Mouse (Mus musculus): ENCODE measurements at regions not wholly inside any gene's neighbourhood (a gene's known extent, or its start where the extent isn't known, plus 50 kb on each side); places are given as distances from the start of the nearest gene placed in this dataset.

- no peaks in the 10 kb centered on the region for H3K36me3 ChIP-seq (ENCODE audit: control insufficient read depth, insufficient read depth)
- H3K27ac ChIP-seq (ENCODE audit: low read length), result no peak overlapping the region
- H3K4me2 ChIP-seq (ENCODE audit: low read depth, low read length), result no peak overlapping the region
- H3K9me3 ChIP-seq (replicated peaks; ENCODE audit: control insufficient read depth, low read length), result no peaks in the 10 kb centered on the region
- H3K4me1 ChIP-seq (ENCODE audit: control insufficient read depth, low read depth, low read length), result no peaks in the 10 kb centered on the region
- 14% methylated on average over 4 of the region's 4 CpGs for WGBS (ENCODE audit: insufficient replicate concordance)
- H3K27me3 ChIP-seq (ENCODE audit: control insufficient read depth, insufficient read depth, low read depth, low read length), result no peaks in the 10 kb centered on the region
- H3K4me3 ChIP-seq (ENCODE audit: low read depth, low read length), result no peak overlapping the region
- H3K9ac ChIP-seq (ENCODE audit: low read depth, low read length), result no peak overlapping the region
- ATAC-seq (ENCODE audit: low read depth), result no peak
Measured at GRCm38 (mm10) chr8:80185286-80185685, 127.5 kb upstream of the Hhip start.

DNA sequence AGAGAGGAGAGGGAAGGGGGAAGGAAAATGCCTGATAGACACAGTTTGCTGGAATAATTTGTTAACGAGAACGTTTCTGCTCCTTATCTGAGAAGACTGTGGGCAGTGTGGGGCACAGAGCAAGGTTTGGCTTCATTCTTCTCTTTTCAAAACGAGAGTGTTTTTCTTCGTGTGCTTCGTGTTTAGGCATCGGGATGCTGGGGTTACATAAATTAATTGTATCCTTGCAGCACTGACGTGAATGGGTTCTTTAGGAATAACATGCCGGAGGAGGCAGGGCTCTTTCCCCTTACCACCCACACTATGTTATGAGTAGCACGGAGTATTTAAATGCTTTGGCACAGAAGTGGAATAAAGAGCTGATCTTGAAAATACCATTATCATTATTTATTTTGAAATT lies 110.9 kb upstream of the Hhip start:
- no peak overlapping the region for H3K4me3 ChIP-seq (ENCODE audit: low read depth, low read length)
- WGBS (ENCODE audit: insufficient replicate concordance), result 64% methylated on average over 9 of the region's 9 CpGs
- no peaks in the 10 kb centered on the region for H3K9me3 ChIP-seq (replicated peaks; ENCODE audit: control insufficient read depth, low read length)
- no peak for ATAC-seq (ENCODE audit: low read depth)
- H3K4me1 ChIP-seq (ENCODE audit: control insufficient read depth, low read depth, low read length), result no peaks in the 10 kb centered on the region
- H3K27ac ChIP-seq (ENCODE audit: low read length), result no peak overlapping the region
- H3K9ac ChIP-seq (ENCODE audit: low read depth, low read length), result no peak overlapping the region
- H3K4me2 ChIP-seq (ENCODE audit: low read depth, low read length), result no peak overlapping the region
- H3K36me3 ChIP-seq (ENCODE audit: control insufficient read depth, insufficient read depth), result no peaks in the 10 kb centered on the region
- no peaks in the 10 kb centered on the region for H3K27me3 ChIP-seq (ENCODE audit: control insufficient read depth, insufficient read depth, low read depth, low read length)

DNA sequence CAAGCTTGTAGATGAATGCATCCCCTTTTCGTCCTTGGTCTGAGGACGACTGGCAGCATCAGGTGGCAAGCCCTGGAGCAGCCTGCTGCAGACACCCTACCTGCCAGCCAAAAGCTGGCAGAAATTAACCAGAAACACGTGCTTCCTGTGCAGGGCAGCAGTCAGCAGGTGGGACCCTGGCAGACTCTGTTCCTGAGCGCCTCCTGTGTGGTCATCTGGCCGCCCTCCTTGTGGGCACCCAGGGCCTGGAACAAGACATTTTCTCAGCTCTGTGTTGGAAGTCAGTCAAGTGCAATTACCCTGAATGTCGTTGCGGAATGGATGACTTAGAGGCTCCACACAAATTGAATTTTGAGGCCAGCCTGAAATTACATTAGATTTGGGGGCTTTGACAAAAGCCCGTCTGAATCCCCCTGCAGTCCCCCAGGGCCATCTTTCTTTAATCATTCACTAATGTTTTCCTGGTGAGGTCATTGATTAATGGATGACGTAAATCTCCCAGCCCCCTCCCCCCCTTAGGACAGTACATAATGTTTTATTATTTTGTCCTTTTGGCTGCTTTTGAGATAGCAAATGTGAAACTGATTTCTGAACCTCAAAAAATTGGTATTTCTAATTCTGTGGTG lies 91.8 kb upstream of the Hhip start:
- WGBS (ENCODE audit: insufficient replicate concordance), result 64% methylated on average over 9 of the region's 9 CpGs
- ATAC-seq (ENCODE audit: low read depth), result no peak
- no peaks in the 10 kb centered on the region for H3K27me3 ChIP-seq (ENCODE audit: control insufficient read depth, insufficient read depth, low read depth, low read length)
- no peaks in the 10 kb centered on the region for H3K36me3 ChIP-seq (ENCODE audit: control insufficient read depth, insufficient read depth)
- no peak overlapping the region for H3K9ac ChIP-seq (ENCODE audit: low read depth, low read length)
- H3K4me1 ChIP-seq (ENCODE audit: control insufficient read depth, low read depth, low read length), result no peaks in the 10 kb centered on the region
- no peak overlapping the region for H3K4me2 ChIP-seq (ENCODE audit: low read depth, low read length)
- H3K9me3 ChIP-seq (replicated peaks; ENCODE audit: control insufficient read depth, low read length), result no peaks in the 10 kb centered on the region
- no peak overlapping the region for H3K27ac ChIP-seq (ENCODE audit: low read length)
- no peak overlapping the region for H3K4me3 ChIP-seq (ENCODE audit: low read depth, low read length)

GRCm38 (mm10) chr8:80147929-80148328 lies 90.1 kb upstream of the Hhip start:
- WGBS (ENCODE audit: insufficient replicate concordance), result 34% methylated on average over 3 of the region's 3 CpGs
- no peaks in the 10 kb centered on the region for H3K9me3 ChIP-seq (replicated peaks; ENCODE audit: control insufficient read depth, low read length)

GRCm38 (mm10) chr8:80138481-80138880 lies 80.7 kb upstream of the Hhip start:
- WGBS (ENCODE audit: insufficient replicate concordance), result 65% methylated on average over 6 of the region's 6 CpGs
- Histone ChIP-seq H3K27me3 (ENCODE audit: control insufficient read depth, insufficient read depth, low read depth, low read length) (no peaks in the 10 kb centered on the region), H3K9ac (ENCODE audit: low read depth, low read length) (no peak overlapping the region), H3K9me3 (replicated peaks; ENCODE audit: control insufficient read depth, low read length) (no peaks in the 10 kb centered on the region), H3K4me1 (ENCODE audit: control insufficient read depth, low read depth, low read length) (no peaks in the 10 kb centered on the region), H3K4me3 (ENCODE audit: low read depth, low read length) (no peak overlapping the region), H3K36me3 (ENCODE audit: control insufficient read depth, insufficient read depth) (no peaks in the 10 kb centered on the region), H3K27ac (ENCODE audit: low read length) (no peak overlapping the region), H3K4me2 (ENCODE audit: low read depth, low read length) (no peak overlapping the region)
- no peak for ATAC-seq (ENCODE audit: low read depth)

More at GRCm38 (mm10) chr8:80147929-80148328, 90.1 kb upstream of the Hhip start:
- H3K27me3 ChIP-seq (ENCODE audit: control insufficient read depth, insufficient read depth, low read depth, low read length), result no peaks in the 10 kb centered on the region
- no peaks in the 10 kb centered on the region for H3K36me3 ChIP-seq (ENCODE audit: control insufficient read depth, insufficient read depth)
- H3K9ac ChIP-seq (ENCODE audit: low read depth, low read length), result no peak overlapping the region
- no peak overlapping the region for H3K27ac ChIP-seq (ENCODE audit: low read length)
- no peak for ATAC-seq (ENCODE audit: low read depth)
- H3K4me3 ChIP-seq (ENCODE audit: low read depth, low read length), result no peak overlapping the region
- no peaks in the 10 kb centered on the region for H3K4me1 ChIP-seq (ENCODE audit: control insufficient read depth, low read depth, low read length)
- no peak overlapping the region for H3K4me2 ChIP-seq (ENCODE audit: low read depth, low read length)

DNA sequence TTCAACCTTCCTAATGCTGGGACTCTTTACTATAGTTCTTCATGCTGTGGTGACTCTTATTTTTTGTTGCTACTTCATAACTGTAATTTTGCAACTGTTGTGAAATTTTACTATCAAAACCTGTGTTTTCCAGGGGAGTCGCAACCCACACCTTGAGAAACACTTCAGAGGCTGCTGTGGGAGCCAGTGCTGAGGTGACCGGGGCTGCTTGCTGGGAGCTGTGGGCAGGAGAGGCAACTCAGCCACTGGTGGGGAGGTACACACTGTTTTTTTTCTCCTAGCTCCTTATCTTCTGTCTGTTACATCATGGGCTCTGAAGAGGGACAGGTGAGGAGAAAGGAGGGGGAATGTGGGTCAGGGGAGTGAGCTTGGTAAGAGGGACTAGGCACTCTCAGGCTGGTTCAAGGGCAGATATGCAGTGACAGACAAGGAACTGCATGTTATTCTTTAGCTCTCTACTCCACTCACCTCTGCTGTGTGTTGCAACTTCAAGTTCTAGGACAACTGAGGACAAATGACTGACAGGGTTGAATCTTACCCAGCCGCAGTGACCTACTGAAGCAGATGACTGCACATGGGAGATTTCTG lies 62.7 kb upstream of the Hhip start:
- Histone ChIP-seq H3K4me1 (ENCODE audit: control insufficient read depth, low read depth, low read length) (no peaks in the 10 kb centered on the region), H3K9me3 (replicated peaks; ENCODE audit: control insufficient read depth, low read length) (no peaks in the 10 kb centered on the region), H3K27me3 (ENCODE audit: control insufficient read depth, insufficient read depth, low read depth, low read length) (no peaks in the 10 kb centered on the region), H3K9ac (ENCODE audit: low read depth, low read length) (no peak overlapping the region), H3K36me3 (ENCODE audit: control insufficient read depth, insufficient read depth) (no peaks in the 10 kb centered on the region), H3K27ac (ENCODE audit: low read length) (no peak overlapping the region), H3K4me3 (ENCODE audit: low read depth, low read length) (no peak overlapping the region), H3K4me2 (ENCODE audit: low read depth, low read length) (no peak overlapping the region)
- 54% methylated on average over 3 of the region's 3 CpGs for WGBS (ENCODE audit: insufficient replicate concordance)
- ATAC-seq (ENCODE audit: low read depth), result no peak

DNA sequence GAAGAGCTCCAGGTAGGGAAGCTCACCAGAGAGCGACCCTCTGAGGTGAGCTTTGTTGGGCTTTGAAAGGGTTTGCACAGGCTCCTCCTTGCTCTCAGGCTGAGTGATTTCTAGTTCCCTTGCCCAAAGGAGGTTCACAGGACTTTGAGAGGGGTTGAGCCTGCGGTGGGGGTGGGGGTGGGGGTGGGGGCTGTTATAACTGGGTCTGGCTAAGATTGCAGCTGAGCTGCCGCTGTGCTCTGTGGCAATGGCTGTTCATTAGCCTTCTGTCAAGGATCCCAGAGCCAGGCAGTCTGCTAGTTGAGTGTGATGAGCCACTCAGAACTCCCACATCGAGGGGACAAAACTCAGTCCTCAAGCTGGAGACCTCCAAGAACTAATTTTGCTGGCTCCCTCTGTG lies 59.5 kb upstream of the Hhip start:
- Histone ChIP-seq H3K4me3 (ENCODE audit: low read depth, low read length) (no peak overlapping the region), H3K27ac (ENCODE audit: low read length) (no peak overlapping the region), H3K9me3 (replicated peaks; ENCODE audit: control insufficient read depth, low read length) (no peaks in the 10 kb centered on the region), H3K36me3 (ENCODE audit: control insufficient read depth, insufficient read depth) (no peaks in the 10 kb centered on the region), H3K4me2 (ENCODE audit: low read depth, low read length) (no peak overlapping the region), H3K27me3 (ENCODE audit: control insufficient read depth, insufficient read depth, low read depth, low read length) (no peaks in the 10 kb centered on the region), H3K9ac (ENCODE audit: low read depth, low read length) (no peak overlapping the region), H3K4me1 (ENCODE audit: control insufficient read depth, low read depth, low read length) (no peaks in the 10 kb centered on the region)
- ATAC-seq (ENCODE audit: low read depth), result no peak
- WGBS (ENCODE audit: insufficient replicate concordance), result 45% methylated on average over 4 of the region's 4 CpGs

Data from liver, embryonic 16.5 days (tissue).